Mouse (Mus musculus) G1E (cell line): ENCODE results near the gene Lpar2. TPM values are rescaled to one million over a fixed set of nuclear protein-coding genes. Genes with fewer than 3 reads are reported as not detected.

Source experiments
- ATAC-seq: 2 replicates; pipeline ENCODE4 v1.8.0; 2016; ENCODE audit warnings: mild to moderate bottlenecking; ENCODE audit not compliant: insufficient number of reproducible peaks, poor library complexity, low FRiP score, severe bottlenecking; ENCODE audit errors: extremely low read depth
- DNase-seq: peaks from one replicate; pipeline ENCODE4 v3.0.0; 2012; ENCODE audit warnings: low spot score
- H3K27me3 ChIP-seq: 2 replicates; pipeline ENCODE4 v1.6.1; 2012; ENCODE audit warnings: mild to moderate bottlenecking, low read length, inconsistent platforms; ENCODE audit not compliant: insufficient read depth
- H3K36me3 ChIP-seq: replicated peaks from 2 replicates; pipeline ENCODE3; 2012; ENCODE audit warnings: mild to moderate bottlenecking, inconsistent platforms
- H3K4me1 ChIP-seq: 2 replicates; pipeline ENCODE4 v1.6.1; 2012; ENCODE audit warnings: low read depth, low read length, inconsistent platforms, mixed read lengths; ENCODE audit not compliant: insufficient read depth
- H3K4me3 ChIP-seq: 2 replicates; pipeline ENCODE4 v1.5.1; 2012; ENCODE audit warnings: low read depth, mild to moderate bottlenecking, inconsistent platforms, low read length, moderate library complexity, mixed read lengths
- H3K9me3 ChIP-seq: replicated peaks from 2 replicates; pipeline ENCODE4 v1.6.1; 2012; ENCODE audit warnings: inconsistent platforms
- CTCF ChIP-seq: IDR thresholded peaks from 2 replicates; pipeline ENCODE4 v1.5.1; 2012; ENCODE audit warnings: low read depth, low read length, inconsistent platforms, mixed read lengths
- GATA1 ChIP-seq: IDR thresholded peaks from 2 replicates; pipeline ENCODE4 v1.6.1; 2012; ENCODE audit warnings: borderline replicate concordance, low read length, inconsistent platforms, mixed read lengths
- GATA2 ChIP-seq: IDR thresholded peaks from 2 replicates; pipeline ENCODE4 v1.6.1; 2012; ENCODE audit warnings: low read depth, low read length, inconsistent platforms, borderline replicate concordance
- POLR2AphosphoS5 ChIP-seq: IDR thresholded peaks from 2 replicates; pipeline ENCODE4 v1.6.1; 2012; ENCODE audit warnings: low read depth, low read length, inconsistent platforms; ENCODE audit not compliant: insufficient replicate concordance
- TAL1 ChIP-seq: conservative IDR thresholded peaks from 2 replicates; pipeline ENCODE4 v1.6.1; 2012; ENCODE audit warnings: low read depth, low read length, inconsistent platforms, mixed read lengths
- polyA plus RNA-seq: library from polyadenylated mRNA; stranded (reverse); fragments of >175 nt; gene quantifications from 2 replicates; pipeline ENCODE4 v1.2.3, GENCODE M21; 2012
- total RNA-seq, 2 experiments: library from RNA; stranded (forward) in 1 of 2; stranded (reverse) in 1 of 2; fragments of 200-1000 nt in 1 of 2; fragments of >200 nt in 1 of 2; fragmentation: Nextera tagmentation in 1 of 2; gene quantifications; 2 replicates each; pipeline ENCODE4 v1.2.3; 2014 to 2017

Gene Lpar2
- total and polyA plus RNA-seq, 3 experiments, result 0.69 to 4.3 (median 1.8) TPM

DNA sequence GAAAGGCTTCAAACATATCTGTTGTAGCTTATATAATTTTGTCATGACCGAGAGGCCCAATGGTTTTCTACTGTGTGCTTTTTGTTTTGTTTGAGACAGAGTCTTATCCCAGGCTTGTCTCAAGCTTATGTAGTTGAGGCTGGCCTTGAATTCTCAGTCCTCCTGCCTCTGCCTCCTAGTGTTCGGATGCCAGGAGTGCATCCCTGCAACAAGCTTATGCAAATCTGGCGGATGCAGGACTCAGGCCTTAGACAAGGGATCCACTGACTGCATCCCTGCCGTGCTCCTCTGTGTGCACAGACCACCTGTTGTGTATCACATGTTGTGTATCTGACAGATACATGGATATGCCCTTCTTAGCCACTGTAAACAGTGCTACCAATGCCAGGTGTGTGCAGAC lies 38.6 kb downstream of the Lpar2 start:
- ATAC-seq (no peak), DNase-seq (no peak)
- Histone ChIP-seq H3K4me3 (no peak overlapping the region), H3K9me3 (no peaks in the 10 kb centered on the region), H3K27me3 (peaks cover 15% of the 10 kb centered on the region; the same call in 1 of the 2 replicates), H3K4me1 (peaks cover 2% of the 10 kb centered on the region; the same call in 1 of the 2 replicates), H3K36me3 (no peaks in the 10 kb centered on the region)
- TF ChIP-seq POLR2AphosphoS5, result no peak
- no peak for TF ChIP-seq GATA1
- TF ChIP-seq TAL1, result no peak
- no peak for TF ChIP-seq GATA2
- no peak for TF ChIP-seq CTCF

DNA sequence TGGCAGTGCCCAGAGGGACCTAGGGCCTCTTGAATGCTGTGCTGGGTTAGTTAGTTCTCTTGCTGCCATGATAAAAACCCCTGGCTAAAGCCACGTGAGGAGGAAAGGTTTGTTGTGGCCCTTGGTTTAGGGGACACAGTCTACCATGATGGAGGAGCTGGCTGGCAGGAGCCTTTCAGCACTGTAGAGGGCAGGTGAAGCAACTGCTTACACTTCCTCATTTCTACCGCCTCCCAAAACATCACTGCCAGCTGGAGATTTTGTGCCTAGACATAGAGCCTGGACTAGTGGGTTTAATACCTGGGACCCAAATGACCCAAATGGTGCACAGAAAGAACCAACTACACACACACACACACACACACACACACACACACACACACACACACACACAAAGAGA lies 39.0 kb downstream of the Lpar2 start:
- Histone ChIP-seq H3K4me1 (peaks cover 2% of the 10 kb centered on the region; the same call in 1 of the 2 replicates), H3K27me3 (peaks cover 10% of the 10 kb centered on the region; the same call in 1 of the 2 replicates), H3K9me3 (no peaks in the 10 kb centered on the region), H3K4me3 (no peak overlapping the region), H3K36me3 (no peaks in the 10 kb centered on the region)
- DNase-seq (no peak), ATAC-seq (no peak)
- no peak for TF ChIP-seq TAL1
- no peak for TF ChIP-seq GATA1

DNA sequence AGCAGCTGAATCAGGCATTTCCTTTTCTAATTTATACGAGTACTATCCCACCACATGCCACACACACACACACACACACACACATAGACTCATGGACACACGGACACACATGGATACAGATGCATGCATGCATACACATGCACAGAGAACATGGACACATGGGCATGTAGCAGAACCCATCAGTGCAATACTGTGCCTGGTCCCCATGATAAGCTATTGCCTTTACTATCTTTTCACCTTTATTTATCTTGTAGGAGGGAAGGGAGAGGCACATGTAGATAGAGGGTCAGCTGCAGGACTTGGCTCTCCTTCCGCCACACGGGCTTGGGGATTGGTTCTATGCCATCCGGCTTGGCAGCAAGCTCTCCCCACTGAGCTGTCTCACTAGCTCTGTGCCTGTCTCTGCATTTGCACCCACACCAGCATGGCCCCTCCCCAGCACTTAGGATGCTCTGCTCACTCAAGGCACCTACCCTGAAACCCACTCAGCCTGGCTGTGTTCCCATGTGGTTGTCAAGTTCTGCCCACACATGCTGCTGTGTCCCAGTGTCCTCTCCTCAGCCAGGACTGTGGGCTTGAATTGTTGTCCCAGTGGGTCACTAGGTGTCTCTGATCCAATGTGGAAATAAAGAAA lies 41.3 kb downstream of the Lpar2 start:
- H3K9me3 ChIP-seq, result no peaks in the 10 kb centered on the region
- no peaks in the 10 kb centered on the region for H3K36me3 ChIP-seq
- peaks cover 10% of the 10 kb centered on the region; the same call in 1 of the 2 replicates for H3K27me3 ChIP-seq
- no peak for TF ChIP-seq CTCF
- DNase-seq (no peak), ATAC-seq (no peak)
- H3K4me1 ChIP-seq, result peaks cover 2% of the 10 kb centered on the region; the same call in 1 of the 2 replicates
- H3K4me3 ChIP-seq, result no peak overlapping the region

DNA sequence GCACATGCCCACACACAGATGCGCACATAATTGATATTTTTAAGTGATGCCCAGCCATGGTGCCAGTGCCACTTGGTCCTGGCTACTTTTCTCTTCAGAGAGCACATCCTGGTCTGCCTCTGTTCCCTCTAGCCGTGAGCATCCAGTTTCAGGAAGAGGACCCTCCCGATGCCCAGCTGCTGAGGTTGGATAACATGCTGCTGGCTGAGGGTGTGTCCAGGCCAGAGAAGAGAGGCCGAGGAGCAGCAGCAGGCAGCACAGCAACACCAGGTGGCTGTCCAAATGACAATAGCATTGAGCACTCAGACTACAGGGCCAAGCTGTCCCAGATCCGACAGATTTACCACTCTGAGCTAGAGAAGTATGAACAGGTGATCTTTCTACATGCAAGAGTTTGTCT lies 42.0 kb downstream of the Lpar2 start:
- H3K4me1 ChIP-seq, result peaks cover 2% of the 10 kb centered on the region; the same call in 1 of the 2 replicates
- no peaks in the 10 kb centered on the region for H3K36me3 ChIP-seq
- DNase-seq (no peak), ATAC-seq (no peak)
- TF ChIP-seq POLR2AphosphoS5, result no peak
- TF ChIP-seq GATA1, result no peak
- TF ChIP-seq TAL1, result no peak
- TF ChIP-seq GATA2, result no peak
- no peaks in the 10 kb centered on the region for H3K9me3 ChIP-seq
- H3K4me3 ChIP-seq, result no peak overlapping the region
- H3K27me3 ChIP-seq, result peaks cover 10% of the 10 kb centered on the region; the same call in 1 of the 2 replicates

DNA sequence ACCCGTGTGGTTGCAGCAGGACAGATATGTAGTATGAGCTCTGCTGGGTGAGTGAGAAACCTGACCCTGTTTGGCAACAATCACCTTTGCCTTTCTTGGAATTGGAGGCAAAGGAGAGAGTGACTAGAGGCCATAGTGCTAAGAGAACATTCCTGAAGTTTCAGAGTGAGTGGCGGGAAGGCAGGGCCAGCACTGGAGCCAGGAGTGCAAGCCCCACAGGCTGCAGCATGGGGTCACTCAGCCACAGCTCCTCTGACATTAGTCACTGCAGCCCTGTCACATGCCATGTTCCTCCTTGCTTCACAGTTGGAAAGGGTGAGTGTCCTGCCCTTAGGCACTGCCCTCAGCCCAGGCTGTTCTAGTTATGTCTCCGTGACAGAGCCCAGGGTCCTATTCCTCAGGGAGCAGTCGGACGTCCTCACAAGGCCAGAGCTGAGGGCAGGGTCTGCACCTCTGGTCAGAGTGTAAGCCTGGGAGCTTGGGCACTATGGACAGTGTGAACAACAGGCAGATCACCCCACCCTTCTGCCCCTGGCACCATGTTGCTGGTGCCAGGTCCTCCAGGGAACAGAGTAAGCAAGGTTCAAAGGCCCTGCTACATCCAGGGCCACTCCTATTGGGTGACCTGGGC lies 45.6 kb downstream of the Lpar2 start:
- Histone ChIP-seq H3K4me3 (no peak overlapping the region), H3K36me3 (no peaks in the 10 kb centered on the region), H3K9me3 (no peaks in the 10 kb centered on the region), H3K4me1 (peaks cover 2% of the 10 kb centered on the region; the same call in 1 of the 2 replicates), H3K27me3 (peaks cover 29% of the 10 kb centered on the region)
- ATAC-seq (no peak), DNase-seq (no peak)
- TF ChIP-seq GATA1 (no peak), POLR2AphosphoS5 (no peak), CTCF (no peak)

DNA sequence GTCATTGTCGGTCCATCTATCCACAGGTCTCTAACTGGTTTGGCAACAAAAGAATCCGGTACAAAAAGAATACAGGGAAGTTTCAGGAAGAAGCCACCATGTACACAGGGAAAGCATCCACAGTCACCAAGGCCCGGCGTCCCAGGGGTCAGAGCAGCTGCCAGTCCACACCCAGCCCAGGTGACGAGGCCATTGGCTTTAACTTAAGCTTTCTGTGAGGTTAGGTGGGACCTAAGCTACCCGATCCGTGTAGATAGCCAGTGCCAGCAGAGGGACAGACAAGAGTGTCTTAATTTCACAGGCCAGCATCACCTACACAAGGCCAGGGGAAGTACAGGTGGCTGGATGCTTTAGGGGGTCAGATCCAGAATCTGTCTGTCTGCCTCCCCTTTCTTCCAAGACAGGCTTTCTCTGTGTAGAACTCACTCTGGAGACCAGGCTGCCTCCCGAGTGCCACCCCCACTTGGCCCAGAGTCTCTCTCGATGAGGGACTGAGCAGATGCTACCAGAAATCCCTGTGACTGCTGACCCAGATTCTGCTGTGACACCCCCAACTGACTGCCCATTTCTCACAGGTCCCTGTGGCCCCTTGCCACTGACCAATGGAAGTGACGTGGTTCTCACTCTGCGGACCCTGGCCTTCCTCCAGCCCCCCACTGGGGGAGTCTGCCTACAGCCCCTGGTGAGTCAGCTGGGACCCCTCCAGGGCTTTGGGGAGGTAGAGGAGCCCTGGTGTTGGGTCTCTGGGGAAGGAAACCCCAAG lies 48.0 kb downstream of the Lpar2 start:
- no peak for ATAC-seq
- Histone ChIP-seq H3K9me3 (no peaks in the 10 kb centered on the region), H3K27me3 (peaks cover 23% of the 10 kb centered on the region), H3K4me1 (peaks cover 3% of the 10 kb centered on the region; the same call in 1 of the 2 replicates), H3K36me3 (no peaks in the 10 kb centered on the region), H3K4me3 (no peak overlapping the region)
- TF ChIP-seq TAL1, result no peak
- TF ChIP-seq POLR2AphosphoS5, result no peak
- no peak for DNase-seq
